Mouse (Mus musculus): ENCODE measurements around the gene Phf20.

GRCm38 (mm10) chr2:156302063-156302462, 105.8 kb downstream of the Phf20 start:
- TF ChIP-seq MAFK (IDR thresholded peaks at IDR 0.05; ENCODE audit: insufficient read depth, low read depth, low read length), result no peak
- TF ChIP-seq HCFC1 (IDR thresholded peaks at IDR 0.05; ENCODE audit: borderline replicate concordance, insufficient read depth, low read length), result no peak
- no peak for TF ChIP-seq CHD2 (IDR thresholded peaks at IDR 0.05; ENCODE audit: low read depth, low read length)

Data from ES-E14 (cell line).